Mouse (Mus musculus) kidney, postnatal 0 days (tissue): ENCODE data around the gene Csk. TPM values are rescaled to one million over a fixed set of nuclear protein-coding genes. Genes with fewer than 3 reads are reported as not detected.
A peak's percentile ranks its signal among the peaks of the same experiment; 100 is the strongest.

Source experiments
- ATAC-seq: fragments of 200-750 bp; cut with Nextera tagmentation; replicated peaks from 2 replicates; pipeline ENCODE4 v1.8.0; 2017; ENCODE audit warnings: low read depth, moderate number of reproducible peaks, moderate TSS enrichment, moderate library complexity; ENCODE audit not compliant: low FRiP score
- DNase-seq: peaks from one replicate; pipeline ENCODE4 v3.0.0-alpha.2; 2016; ENCODE audit warnings: low spot score
- H3K27ac ChIP-seq: fragments of 300-500 bp; sonication (generic); 2 replicates; pipeline ENCODE4 v1.5.1; 2014; ENCODE audit warnings: mild to moderate bottlenecking
- H3K27me3 ChIP-seq: fragments of 300-500 bp; sonication (generic); 2 replicates; pipeline ENCODE4 v1.6.1; 2014; ENCODE audit warnings: low read length, mixed read lengths; ENCODE audit not compliant: insufficient read depth
- H3K36me3 ChIP-seq: fragments of 300-500 bp; sonication (generic); 2 replicates; pipeline ENCODE4 v1.6.1; 2014; ENCODE audit warnings: low read length, mixed read lengths; ENCODE audit not compliant: insufficient read depth
- H3K4me1 ChIP-seq: fragments of 300-500 bp; sonication (generic); replicated peaks from 2 replicates; pipeline ENCODE4 v1.6.1; 2014; ENCODE audit warnings: antibody characterized with exemption, low read length, mixed read lengths; ENCODE audit not compliant: insufficient read depth
- H3K4me2 ChIP-seq: fragments of 300-500 bp; sonication (generic); 2 replicates; pipeline ENCODE4 v1.6.1; 2014; ENCODE audit warnings: mild to moderate bottlenecking, low read length, moderate library complexity, mixed read lengths
- H3K4me3 ChIP-seq: fragments of 300-500 bp; sonication (generic); replicated peaks from 2 replicates; pipeline ENCODE4 v1.5.1; 2014; ENCODE audit warnings: low read depth, low read length
- H3K9ac ChIP-seq: fragments of 300-500 bp; sonication (generic); 2 replicates; pipeline ENCODE4 v1.6.1; 2014; ENCODE audit warnings: low read depth, low read length
- H3K9me3 ChIP-seq: fragments of 300-500 bp; sonication (generic); replicated peaks from 2 replicates; pipeline ENCODE4 v1.6.1; 2016; ENCODE audit warnings: low read length, inconsistent platforms, mixed read lengths
- CTCF ChIP-seq: IDR thresholded peaks from 2 replicates; pipeline ENCODE4 v1.5.1; 2016; ENCODE audit warnings: antibody characterized with exemption, low read depth, mild to moderate bottlenecking, moderate library complexity
- WGBS: fragments of 180-500 bp; shearing (Covaris S2); extraction: QIAGEN DNeasy Blood & Tissue Kit; methylation state at CpG from one replicate; pipeline ENCODE4 v1.1.7; 2014; 5-methylcytosine and 5-hydroxymethylcytosine counted together
- polyA plus RNA-seq: library from polyadenylated mRNA; unstranded; fragments of >200 nt; fragmentation: Nextera tagmentation; extraction: Ambion mirVana; gene quantifications from 2 replicates; pipeline ENCODE4 v1.2.1, GENCODE M21; 2015

The Csk gene
- 23.9 and 25.2 TPM in 2 replicates for polyA plus RNA-seq

DNA sequence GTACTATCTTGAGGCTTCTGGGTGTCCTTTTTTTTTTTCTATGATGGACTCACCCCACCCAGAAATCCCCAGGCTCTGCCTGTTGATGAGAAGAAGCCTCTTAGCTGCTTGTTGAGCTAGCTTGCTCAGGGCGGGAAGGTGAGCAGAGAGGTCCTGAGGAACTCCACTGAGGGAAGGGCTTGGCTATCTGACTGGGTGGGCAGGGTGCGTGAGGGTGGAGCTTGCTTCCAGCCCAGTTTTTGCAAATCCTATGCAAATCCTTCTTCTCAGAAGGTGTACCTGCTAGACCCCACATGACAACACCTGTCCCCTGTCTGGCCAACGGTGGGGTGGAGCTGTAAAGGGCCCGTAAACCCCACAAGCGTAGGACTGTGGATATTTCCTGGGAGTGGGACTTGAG lies at the start of gene Csk:
Gene Csk (minus strand): TSS at position 349 of the 400 bp plus-strand sequence.
- Histone ChIP-seq H3K4me3 (no peak within 1 kb of the TSS), H3K4me1 (no peaks in the 10 kb centered on the region), H3K9me3 (no peaks in the 10 kb centered on the region), H3K27ac (no peak within 1 kb of the TSS), H3K27me3 (no peaks in the 10 kb centered on the region), H3K36me3 (no peaks in the 10 kb centered on the region), H3K9ac (no peak within 1 kb of the TSS), H3K4me2 (no peak within 1 kb of the TSS)
- no peak for TF ChIP-seq CTCF
- 65% methylated on average over 5 of the region's 5 CpGs for WGBS
- DNase-seq (no peak), ATAC-seq (no peak)

DNA sequence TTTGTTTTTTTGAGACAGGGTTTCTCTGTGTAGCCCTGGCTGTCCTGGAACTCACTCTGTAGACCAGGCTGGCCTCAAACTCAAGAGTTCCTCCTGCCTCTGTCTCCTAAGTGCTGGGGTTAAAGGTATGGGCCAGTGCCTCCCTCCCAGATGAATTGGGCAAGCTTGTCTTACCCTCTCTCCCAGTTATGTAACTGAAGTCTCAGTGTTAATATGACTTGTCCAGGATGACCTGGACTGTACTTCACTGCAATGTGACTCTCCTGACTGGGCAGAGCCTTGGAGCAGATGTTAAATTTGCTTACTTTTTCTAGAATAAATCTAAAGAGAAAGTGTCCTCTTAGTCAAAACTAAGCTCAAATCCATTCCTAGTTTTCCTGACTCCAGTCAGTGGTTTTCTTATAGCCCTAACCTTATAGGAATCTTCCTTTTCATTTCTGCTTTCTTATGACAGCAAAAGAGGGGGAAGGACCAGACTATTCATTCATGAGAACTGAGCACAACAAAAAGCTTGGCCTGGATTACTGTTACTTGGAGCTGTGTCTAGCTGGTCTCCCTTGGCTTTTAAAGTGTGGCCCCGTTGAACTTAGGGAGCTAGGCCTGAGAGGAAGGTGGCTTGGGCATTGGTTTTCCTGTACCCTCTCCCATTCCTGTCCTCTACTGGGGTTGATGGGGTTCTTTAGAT lies 45.2 kb upstream of the Csk start:
- Histone ChIP-seq H3K27ac (no peak overlapping the region), H3K4me3 (no peak overlapping the region), H3K9ac (no peak overlapping the region), H3K9me3 (no peaks in the 10 kb centered on the region), H3K36me3 (no peaks in the 10 kb centered on the region), H3K4me2 (no peak overlapping the region), H3K27me3 (no peaks in the 10 kb centered on the region), H3K4me1 (peaks cover 5% of the 10 kb centered on the region)
- peak; percentile 67 for DNase-seq
- no peak for TF ChIP-seq CTCF
- WGBS: 77% methylated on average over 1 of the region's 1 CpGs
- no peak for ATAC-seq

DNA sequence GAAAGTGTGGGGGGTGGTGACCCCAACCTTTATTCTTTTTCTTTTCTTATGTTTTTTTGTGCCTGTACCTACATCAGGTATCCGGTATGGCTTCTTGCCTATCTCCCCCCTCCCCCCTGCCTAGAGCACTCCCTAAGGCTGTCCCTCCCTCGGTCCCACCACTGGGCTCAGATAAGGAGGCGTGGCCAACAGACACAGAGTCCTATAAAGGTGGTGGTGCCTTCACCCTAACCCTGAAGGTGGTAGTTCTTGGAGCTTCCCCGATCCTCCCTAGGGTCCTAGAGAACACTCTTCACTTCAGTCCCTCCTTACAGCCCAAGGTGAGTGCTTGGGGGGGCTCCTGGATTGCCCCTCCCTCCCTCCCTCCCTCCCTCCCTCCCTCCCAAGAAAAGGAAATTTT lies 43.9 kb upstream of the Csk start:
- Histone ChIP-seq H3K9ac (no peak overlapping the region), H3K27ac (no peak overlapping the region), H3K4me2 (no peak overlapping the region), H3K9me3 (no peaks in the 10 kb centered on the region), H3K4me1 (peaks cover 5% of the 10 kb centered on the region), H3K27me3 (no peaks in the 10 kb centered on the region), H3K4me3 (no peak overlapping the region), H3K36me3 (no peaks in the 10 kb centered on the region)
- ATAC-seq (no peak), DNase-seq (no peak)
- WGBS: 25% methylated on average over 4 of the region's 4 CpGs
- no peak for TF ChIP-seq CTCF

DNA sequence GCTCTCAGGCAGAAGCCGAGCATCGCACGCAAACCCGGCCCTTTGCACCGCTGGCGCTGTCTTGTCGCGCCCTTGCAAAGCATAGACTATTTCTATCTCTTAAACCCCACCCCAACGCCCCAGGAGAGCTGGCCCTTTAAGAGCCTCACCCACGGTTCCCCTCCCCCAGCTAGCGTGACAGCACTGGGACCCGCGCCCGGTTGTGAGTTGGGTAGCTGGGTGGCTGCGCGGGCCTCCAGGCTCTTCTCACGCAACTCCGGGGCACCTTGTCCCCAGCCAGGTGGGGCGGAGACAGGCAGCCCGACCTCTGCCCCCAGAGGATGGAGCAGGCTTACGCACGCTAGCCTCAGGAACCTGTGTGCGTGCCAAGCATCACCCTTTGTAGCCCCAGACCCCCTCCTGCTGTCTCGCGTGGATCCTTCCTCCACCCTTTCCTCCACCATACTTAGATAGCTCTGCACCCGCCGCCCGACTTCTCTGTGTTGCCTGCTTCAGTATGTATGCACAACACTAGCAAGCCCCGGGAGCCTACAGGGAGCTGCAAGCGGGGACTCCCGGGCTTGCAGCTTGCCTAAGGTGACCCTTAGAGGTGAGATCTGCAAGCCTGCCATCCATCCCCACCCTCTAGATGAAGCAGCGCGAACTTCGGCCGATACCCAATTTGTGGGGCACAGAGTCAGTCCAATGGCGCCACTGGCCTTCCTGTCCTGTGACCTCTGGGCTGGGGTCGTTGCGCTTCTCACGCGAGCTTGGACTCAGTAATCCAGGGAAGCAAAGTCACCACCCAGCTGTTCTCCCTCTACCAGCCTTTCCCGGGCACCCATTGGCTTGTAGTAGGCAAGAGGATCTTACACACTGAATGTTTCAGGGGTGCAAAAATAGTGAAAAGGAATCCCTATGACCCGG lies 43.2 kb upstream of the Csk start:
- Histone ChIP-seq H3K4me1 (peaks cover 5% of the 10 kb centered on the region), H3K4me2 (peak overlapping the region; percentile 81), H3K9me3 (no peaks in the 10 kb centered on the region), H3K27me3 (no peaks in the 10 kb centered on the region), H3K36me3 (no peaks in the 10 kb centered on the region), H3K27ac (no peak overlapping the region), H3K4me3 (peak overlapping the region; percentile 38), H3K9ac (no peak overlapping the region)
- peak; percentile 21 for DNase-seq
- 1% methylated on average over 42 of the region's 42 CpGs for WGBS
- TF ChIP-seq CTCF: no peak
- ATAC-seq: peak; percentile 46; the same call in 1 of the 2 replicates

DNA sequence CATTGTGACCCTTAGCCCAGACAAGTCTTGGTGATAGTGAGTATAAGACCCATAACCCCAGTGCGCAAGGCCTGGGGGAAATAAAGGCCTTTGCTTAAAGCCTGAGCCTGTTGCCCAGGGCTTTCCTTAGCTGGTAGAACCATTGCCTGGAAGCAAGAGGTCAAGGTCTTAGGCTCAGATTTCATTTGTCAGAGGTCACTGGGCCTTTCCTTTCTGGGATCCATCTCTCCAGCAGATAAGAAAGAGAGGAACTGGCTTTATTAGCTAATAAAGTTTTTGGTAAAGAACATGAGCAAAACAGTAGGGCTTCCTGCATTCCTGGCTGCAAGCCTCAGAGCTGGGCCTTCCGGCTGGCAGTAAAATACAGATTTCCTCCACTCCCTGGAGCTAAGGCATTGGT lies 40.7 kb upstream of the Csk start:
- 82% methylated on average over 2 of the region's 2 CpGs for WGBS
- no peak for TF ChIP-seq CTCF
- H3K9ac ChIP-seq: no peak overlapping the region
- H3K27me3 ChIP-seq: no peaks in the 10 kb centered on the region
- no peak for ATAC-seq
- DNase-seq: no peak
- H3K4me3 ChIP-seq: no peak overlapping the region
- H3K4me1 ChIP-seq: peaks cover 5% of the 10 kb centered on the region
- no peaks in the 10 kb centered on the region for H3K9me3 ChIP-seq
- no peak overlapping the region for H3K27ac ChIP-seq
- no peak overlapping the region for H3K4me2 ChIP-seq
- no peaks in the 10 kb centered on the region for H3K36me3 ChIP-seq

DNA sequence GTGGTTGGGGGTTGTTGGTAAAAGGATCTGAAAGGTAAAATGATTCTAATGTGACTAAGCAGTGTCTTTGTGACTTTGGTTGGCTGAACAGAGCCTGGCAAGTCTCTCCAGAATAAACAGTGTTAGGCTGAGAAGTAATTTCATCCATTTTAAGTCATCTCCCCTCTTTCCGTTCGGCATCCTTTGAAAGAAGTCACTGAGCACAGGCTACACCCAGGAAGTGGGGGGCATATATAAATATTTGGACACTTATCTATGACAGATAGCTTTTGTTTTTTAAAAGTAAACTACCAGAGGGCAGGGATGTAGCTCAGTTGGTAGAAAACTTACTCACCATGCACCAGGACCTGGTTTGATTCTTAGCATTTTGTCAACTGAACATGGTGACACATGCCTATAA lies 35.2 kb upstream of the Csk start:
- H3K27ac ChIP-seq: no peak overlapping the region
- H3K9ac ChIP-seq: no peak overlapping the region
- 39% methylated on average over 2 of the region's 2 CpGs for WGBS
- no peaks in the 10 kb centered on the region for H3K27me3 ChIP-seq
- H3K4me2 ChIP-seq: no peak overlapping the region
- H3K4me3 ChIP-seq: no peak overlapping the region
- TF ChIP-seq CTCF: no peak
- no peaks in the 10 kb centered on the region for H3K9me3 ChIP-seq
- ATAC-seq (no peak), DNase-seq (no peak)
- no peaks in the 10 kb centered on the region for H3K36me3 ChIP-seq
- no peaks in the 10 kb centered on the region for H3K4me1 ChIP-seq
